Mouse (Mus musculus) thymus, adult 2 months (tissue): Measurements from ENCODE around the gene Apoo.

Experiments
- CTCF ChIP-seq: fragments of 200-500 bp; IDR thresholded peaks from 2 replicates; pipeline ENCODE4 v1.5.1; 2012; ENCODE audit warnings: mild to moderate bottlenecking, control low read depth, low read length, moderate library complexity, borderline replicate concordance; ENCODE audit not compliant: control insufficient read depth, poor library complexity, insufficient read depth; ENCODE audit errors: extremely low read depth
- POLR2A ChIP-seq: fragments of 200-500 bp; IDR thresholded peaks from 2 replicates; pipeline ENCODE4 v1.6.1; 2012; ENCODE audit warnings: mild to moderate bottlenecking, low read length, control low read depth, moderate library complexity; ENCODE audit not compliant: control insufficient read depth, poor library complexity, insufficient read depth; ENCODE audit errors: extremely low read depth

DNA sequence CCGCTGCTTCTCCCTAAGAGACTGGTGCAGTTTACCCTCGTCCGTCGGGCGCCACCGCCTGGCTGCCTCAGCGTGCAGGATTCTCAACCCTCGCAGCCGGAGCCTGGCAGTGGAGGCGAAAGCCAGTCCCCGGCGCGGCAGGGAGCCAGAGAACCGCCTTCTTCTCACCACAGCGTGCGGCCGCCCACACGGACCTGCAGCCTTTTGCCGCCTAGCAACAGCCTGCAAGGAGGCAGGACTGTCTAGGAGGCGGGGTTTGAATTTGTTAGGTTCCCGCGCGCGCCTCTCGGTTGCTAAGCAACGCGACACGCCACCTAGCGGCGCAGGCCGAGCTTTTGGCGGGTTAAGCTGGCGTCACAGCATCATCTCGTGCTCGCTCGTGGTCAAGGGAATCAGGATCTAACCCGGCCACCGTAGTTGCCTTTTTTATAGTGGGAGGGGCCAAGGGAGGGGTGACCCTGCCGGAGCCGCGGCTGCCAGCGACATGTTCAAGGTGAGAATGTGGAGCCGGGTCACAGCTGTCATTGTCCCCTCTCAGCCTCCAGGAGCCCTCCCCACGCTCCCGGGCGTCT lies at the start of gene Apoo, which contains the start of gene Fam90a1b:
- TF ChIP-seq POLR2A (no peak), CTCF (peak; percentile 75)
